Mouse (Mus musculus): ENCODE results near the gene Rab37.

Gene Rab37

DNA sequence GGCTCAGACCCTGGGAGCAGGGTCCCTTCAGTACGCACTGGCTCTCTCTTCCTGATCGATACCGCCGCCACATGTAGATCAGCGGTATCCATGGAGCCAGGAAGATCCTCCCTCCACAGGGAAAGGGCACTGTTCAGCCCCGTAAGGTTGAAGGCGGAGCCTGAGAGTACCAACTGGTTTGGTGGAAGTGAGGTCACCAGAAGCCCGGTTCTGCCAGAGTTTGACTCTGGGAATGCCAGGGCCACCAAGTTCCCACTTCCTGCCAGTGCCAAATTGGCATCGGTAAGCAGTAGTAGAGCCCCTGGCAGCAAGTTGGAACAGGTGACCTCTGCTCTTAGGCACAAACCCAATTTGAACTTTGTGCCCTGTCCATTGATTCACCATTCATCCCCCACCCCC lies 73.7 kb downstream of the Rab37 start:
- DNase-seq (ENCODE audit: low spot score), result no peak

DNA sequence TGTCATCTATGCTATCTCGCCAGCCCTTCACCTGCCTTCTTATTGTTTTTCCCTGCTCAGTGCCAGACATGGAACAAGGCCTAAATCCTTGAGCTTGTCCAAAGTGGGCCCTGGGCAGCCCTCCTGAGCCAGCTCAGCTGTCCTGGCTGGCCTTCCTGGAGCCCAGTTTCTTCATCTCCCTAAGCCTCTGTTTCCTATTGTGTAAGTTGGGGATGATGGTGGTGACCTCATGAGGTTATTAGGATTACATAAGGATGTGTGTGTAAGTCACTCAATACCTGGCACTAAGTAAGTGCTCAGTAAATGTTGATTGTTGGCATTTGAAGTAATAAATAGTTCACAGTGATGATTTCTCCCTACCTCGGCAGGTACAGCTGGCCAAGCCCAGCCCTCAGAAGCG lies 75.5 kb downstream of the Rab37 start:
- no peak for DNase-seq (ENCODE audit: low spot score)

DNA sequence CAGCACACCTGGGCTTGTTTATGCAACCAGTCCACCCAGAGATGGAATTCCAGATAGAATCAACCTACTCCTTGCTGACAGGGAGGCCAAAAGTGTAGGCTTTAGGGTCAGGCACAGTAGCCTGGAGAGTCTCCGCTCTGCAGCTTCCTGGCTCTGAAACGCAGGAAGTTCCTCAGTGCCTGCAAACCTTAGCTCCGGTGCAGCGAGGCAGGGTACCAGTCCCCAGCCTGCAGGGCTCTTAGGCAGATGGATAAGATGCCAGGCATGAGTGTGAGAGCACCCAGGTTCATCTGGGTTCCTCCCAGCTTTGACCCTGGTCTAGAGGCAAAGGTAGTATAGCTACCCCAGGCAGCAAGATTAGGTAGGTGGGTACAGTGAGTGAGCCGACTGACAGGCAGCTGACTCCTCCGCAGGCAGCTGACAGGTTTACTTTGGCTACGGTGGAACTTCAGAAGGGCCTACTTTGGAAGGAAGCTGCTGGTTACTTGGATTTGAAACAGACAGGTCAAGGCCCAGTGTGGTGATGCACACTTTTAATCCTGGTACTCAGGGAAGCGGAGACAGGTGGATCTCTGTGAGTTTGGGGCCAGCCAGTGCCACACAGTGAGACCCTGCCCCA lies 76.5 kb downstream of the Rab37 start:
- no peak for DNase-seq (ENCODE audit: low spot score)

- DNase-seq (ENCODE audit: low spot score), result no peak
These were observed 78.2 kb downstream of the Rab37 start for GRCm38 (mm10) chr11:115169430-115169829.

DNA sequence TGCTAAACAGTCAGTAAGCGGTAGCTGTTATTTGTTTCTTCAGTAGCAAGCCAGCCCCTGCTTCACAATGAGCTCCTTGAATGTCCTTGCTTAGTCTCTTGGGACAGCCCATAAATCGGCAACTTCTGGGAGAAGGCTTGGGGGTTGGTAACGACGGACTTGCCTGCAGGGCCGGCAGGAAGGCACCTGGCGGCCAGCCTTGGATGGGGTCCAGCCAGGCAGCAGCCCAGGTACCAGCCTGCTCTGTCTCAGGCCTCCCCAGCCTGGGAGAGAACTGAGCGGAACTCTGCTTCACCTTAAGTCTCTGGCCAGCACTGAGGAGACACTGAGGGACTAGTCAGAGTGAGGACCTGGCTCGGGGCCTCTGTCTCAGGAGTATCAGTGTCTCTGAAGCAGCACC lies 79.9 kb downstream of the Rab37 start:
- DNase-seq (ENCODE audit: low spot score), result no peak

DNA sequence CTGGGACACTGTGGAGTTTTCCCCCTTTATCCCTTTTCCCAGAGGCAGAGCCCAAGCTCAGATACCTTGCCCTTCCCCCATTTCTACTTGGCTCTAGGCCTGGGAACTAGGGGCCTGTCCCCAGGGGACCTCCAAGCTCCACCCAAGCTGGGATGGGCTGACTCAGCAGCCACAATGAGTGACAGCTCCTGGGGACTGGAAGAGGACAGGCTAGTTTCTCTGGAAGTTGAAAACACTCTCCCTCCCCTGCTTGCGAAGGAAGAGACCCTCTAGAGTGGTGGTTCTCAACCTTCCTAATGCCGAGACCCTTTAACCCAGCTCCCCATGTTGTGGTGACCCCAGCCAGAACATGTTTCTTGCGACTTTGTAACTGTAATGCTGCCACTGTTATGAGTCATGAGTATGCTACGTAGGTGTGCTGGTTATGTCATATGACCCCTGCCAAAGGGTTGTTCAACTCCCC lies 81.6 kb downstream of the Rab37 start:
- DNase-seq (ENCODE audit: low spot score), result no peak

- no peak for DNase-seq (ENCODE audit: low spot score)
These were observed 82.5 kb downstream of the Rab37 start for GRCm38 (mm10) chr11:115173549-115174339.

GRCm38 (mm10) chr11:115176399-115177190 lies 85.4 kb downstream of the Rab37 start:
- no peak for DNase-seq (ENCODE audit: low spot score)

DNA sequence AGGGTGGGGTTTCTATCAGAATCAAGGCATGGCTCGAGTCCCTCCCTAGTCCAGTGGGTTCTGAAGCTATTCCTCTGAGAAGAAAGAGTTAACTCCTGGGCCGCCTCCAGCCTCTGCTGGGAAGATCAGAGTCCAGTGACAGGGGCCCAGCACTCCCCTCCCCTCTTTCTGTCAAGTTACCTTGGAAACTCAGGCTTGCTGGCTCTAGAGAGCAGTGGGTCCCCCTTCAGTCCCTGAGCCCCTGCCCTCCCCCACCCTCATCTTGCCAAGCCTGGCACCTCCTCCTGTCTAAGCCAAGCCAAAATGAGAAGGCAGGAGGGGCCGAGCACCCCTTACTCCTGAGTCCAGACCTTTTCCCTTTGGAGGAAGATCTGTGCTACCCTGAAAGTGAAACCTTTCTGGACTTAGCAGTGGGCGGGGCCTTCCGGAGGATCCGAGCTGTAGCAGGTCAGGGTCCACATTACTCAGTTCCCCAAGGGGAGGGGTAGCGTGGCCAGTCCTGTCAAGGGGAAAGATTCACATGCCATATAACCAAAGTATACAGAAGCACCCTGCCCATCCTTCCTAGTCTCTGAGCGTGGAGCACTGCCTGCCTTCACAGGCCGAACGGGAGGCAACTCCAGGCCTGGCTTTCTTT lies 86.4 kb downstream of the Rab37 start:
- no peak for DNase-seq (ENCODE audit: low spot score)

DNA sequence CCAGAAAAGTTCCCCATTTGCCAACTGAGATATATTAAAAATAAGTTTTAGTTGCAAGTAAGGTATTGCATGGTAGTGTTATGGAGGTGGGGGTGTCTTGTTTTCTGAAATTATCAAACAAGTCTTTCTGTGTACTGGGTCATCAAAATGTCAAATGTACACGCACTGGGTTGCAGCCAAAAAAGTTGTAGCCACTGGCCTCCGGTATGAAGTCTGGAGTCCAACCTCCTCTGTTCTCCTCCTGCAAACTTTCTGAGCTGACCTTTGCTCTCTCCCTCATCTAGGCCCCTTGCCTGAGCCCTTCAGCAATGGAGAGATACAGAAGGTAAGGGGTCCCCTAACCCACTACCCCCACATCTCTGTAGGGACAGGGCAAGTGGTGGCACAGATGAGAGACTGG lies 87.5 kb downstream of the Rab37 start:
- DNase-seq (ENCODE audit: low spot score), result no peak

- no peak for DNase-seq (ENCODE audit: low spot score)
These were observed 88.0 kb downstream of the Rab37 start for GRCm38 (mm10) chr11:115179191-115179590.

DNA sequence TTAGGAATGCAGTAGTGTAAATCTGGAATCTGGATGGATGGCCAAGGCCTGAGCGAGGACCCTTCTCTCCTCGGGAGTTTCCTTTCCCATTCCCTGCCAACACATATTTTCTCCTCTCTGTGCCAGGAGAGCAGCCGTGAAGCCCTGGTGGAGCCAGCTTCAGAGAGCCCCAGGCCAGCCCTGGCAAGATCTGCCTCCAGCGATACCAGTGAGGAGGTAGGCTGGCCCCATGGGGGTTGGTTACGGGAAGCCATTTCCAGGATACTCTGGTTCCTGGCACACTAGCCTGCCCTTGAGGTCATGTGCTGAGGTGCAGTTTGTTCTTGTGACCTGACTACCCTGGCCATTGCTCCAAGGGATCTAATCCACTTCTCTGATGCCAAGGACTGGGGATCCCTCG lies 88.7 kb downstream of the Rab37 start:
- no peak for DNase-seq (ENCODE audit: low spot score)

DNA sequence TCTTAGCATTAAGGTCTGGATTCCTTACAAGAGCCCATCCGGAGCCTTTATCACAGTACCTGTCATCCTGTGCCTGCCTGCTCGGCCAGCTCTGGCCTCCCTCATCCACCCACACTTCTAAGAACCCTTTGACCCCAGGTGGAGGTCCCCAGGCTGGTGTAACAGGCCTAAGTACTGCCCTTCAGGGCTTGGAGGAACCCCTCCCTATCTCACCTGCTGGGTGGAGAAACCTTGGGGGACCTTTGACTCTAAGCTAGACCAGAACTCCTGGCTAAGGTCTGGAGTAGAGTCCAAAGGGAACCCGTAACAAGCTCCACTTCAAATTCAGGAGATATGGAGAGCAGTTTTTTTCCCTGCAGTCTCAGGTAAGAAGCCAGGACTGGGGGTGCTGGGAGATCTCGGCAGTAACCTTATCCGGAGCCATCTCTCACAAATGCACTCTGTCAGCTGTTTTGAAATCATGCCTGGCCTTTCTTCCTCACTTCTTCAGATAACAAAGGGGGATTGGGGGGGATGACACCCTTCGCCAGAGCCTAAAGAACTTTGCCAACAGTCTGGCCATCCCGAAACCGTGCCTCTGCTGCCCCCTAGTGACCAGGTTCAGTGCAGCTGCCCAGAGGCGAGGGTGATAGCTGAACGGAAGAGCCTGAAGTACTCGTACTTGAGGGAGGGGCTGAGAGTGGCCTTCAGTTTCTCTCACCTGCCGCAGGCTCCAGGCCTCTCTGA lies 90.8 kb downstream of the Rab37 start:
- peak; percentile 92 for DNase-seq (ENCODE audit: low spot score)

GRCm38 (mm10) chr11:115184973-115185372 lies 93.7 kb downstream of the Rab37 start:
- DNase-seq (ENCODE audit: low spot score), result no peak

- DNase-seq (ENCODE audit: low spot score), result peak; percentile 100
These were observed 96.0 kb downstream of the Rab37 start, which contains the start of gene Tmem104 for GRCm38 (mm10) chr11:115187224-115187639. Gene Tmem104, plus strand, starts transcription at chr11:115187487.

GRCm38 (mm10) chr11:115187693-115188092 lies 96.5 kb downstream of the Rab37 start, which contains the start of gene Nat9:
Gene Nat9, minus strand, starts transcription at chr11:115187859.
- DNase-seq (ENCODE audit: low spot score), result no peak

DNA sequence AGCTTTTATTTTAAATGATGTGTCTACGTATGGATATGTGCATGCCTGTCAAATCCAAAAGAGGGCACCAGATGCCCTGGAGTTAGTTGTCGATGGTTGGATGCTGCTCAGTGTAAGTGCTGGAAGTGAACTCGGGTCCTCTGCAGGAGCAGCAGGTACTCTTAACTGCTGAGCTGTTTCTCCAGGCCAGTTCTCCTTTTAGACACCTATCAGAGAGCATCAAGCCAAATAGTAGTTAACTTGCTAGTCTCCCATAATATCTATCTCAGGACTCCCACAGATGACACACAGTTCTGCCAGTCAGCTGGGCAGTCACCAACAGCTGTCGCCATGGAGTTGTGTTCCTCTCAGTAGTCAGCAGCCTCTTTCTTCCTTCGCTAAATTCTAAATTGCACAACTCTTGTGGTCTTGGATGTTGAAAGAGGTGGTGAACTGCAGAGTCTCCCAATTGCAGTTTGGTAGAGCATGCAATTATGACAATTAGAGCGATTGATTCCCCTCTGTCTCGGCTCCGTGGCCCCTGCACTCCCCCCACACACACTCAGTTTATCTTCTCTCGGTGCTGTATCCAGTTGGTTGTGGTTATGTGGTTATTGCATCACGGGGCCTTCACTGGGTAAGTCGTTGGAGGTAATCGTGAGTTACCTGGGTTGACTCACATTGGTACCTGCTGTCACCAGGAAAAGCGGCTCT lies 97.5 kb downstream of the Rab37 start:
- DNase-seq (ENCODE audit: low spot score), result no peak

- DNase-seq (ENCODE audit: low spot score), result no peak
These were observed 98.1 kb downstream of the Rab37 start for GRCm38 (mm10) chr11:115189304-115189703.

GRCm38 (mm10) chr11:115192180-115192579 lies 100.9 kb downstream of the Rab37 start:
- DNase-seq (ENCODE audit: low spot score), result peak; percentile 65

DNA sequence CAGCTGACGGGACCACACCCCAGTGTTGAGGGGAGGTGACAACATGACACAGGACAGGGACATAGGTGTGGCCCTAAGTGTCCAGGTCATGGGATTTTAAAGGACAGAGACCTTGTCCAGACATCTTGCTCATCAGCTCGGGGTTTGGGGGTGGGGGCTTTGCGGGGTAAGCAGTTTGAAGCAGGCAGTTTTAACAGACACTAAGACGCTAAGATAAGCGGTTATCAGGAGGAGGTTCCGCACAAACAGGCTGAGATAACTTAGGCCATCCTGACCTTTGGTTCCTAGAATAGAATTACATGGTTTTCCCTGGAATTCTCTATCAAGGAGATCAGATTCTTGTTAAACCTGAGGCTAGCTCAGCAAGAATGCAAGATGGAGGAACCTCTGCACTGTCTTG lies 103.5 kb downstream of the Rab37 start:
- no peak for DNase-seq (ENCODE audit: low spot score)

- no peak for DNase-seq (ENCODE audit: low spot score)
These were observed 104.7 kb downstream of the Rab37 start for GRCm38 (mm10) chr11:115195933-115196332.
